Mouse (Mus musculus) liver, embryonic 12.5 days (tissue): ENCODE data around the gene Stim1. TPM values are rescaled to one million over a fixed set of nuclear protein-coding genes. Genes with fewer than 3 reads are reported as not detected.
"Not testable (repeated sequence)": the region's sequence is repeated elsewhere in the genome, so short reads cannot be mapped to it uniquely, and the experiment has no call there.

Experiments used
- ATAC-seq: fragments of 200-750 bp; cut with Nextera tagmentation; 2 replicates; pipeline ENCODE4 v1.8.0; 2017; ENCODE audit warnings: moderate number of reproducible peaks, mild to moderate bottlenecking, moderate library complexity
- H3K27ac ChIP-seq: fragments of 300-500 bp; sonication (generic); 2 replicates; pipeline ENCODE4 v1.5.1; 2016; ENCODE audit warnings: mild to moderate bottlenecking
- H3K27me3 ChIP-seq: fragments of 300-500 bp; sonication (generic); replicated peaks from 2 replicates; pipeline ENCODE4 v1.6.1; 2016; ENCODE audit warnings: mild to moderate bottlenecking, moderate library complexity
- H3K36me3 ChIP-seq: fragments of 300-500 bp; sonication (generic); 2 replicates; pipeline ENCODE4 v1.6.1; 2016; ENCODE audit warnings: mild to moderate bottlenecking, moderate library complexity
- H3K4me1 ChIP-seq: fragments of 300-500 bp; sonication (generic); 2 replicates; pipeline ENCODE4 v1.6.1; 2016
- H3K4me2 ChIP-seq: fragments of 300-500 bp; sonication (generic); 2 replicates; pipeline ENCODE4 v1.6.1; 2016; ENCODE audit warnings: mild to moderate bottlenecking, moderate library complexity
- H3K4me3 ChIP-seq: fragments of 300-500 bp; sonication (generic); 2 replicates; pipeline ENCODE4 v1.5.1; 2016; ENCODE audit warnings: mild to moderate bottlenecking, moderate library complexity
- H3K9ac ChIP-seq: fragments of 300-500 bp; sonication (generic); 2 replicates; pipeline ENCODE4 v1.6.1; 2016; ENCODE audit warnings: mild to moderate bottlenecking, moderate library complexity
- H3K9me3 ChIP-seq: fragments of 300-500 bp; sonication (generic); replicated peaks from 2 replicates; pipeline ENCODE4 v1.6.1; 2016; ENCODE audit warnings: mild to moderate bottlenecking, moderate library complexity
- WGBS: fragments of 180-500 bp; shearing (Covaris S2); methylation state at CpG from one replicate; pipeline ENCODE4 v1.1.7; 2016; ENCODE audit not compliant: insufficient replicate concordance; 5-methylcytosine and 5-hydroxymethylcytosine counted together
- polyA plus RNA-seq: library from polyadenylated mRNA; unstranded; fragments of >200 nt; fragmentation: Nextera tagmentation; extraction: Ambion mirVana; gene quantifications from 2 replicates; pipeline ENCODE4 v1.2.1, GENCODE M21; 2016

The Stim1 gene
- polyA plus RNA-seq, 1 experiment from 2014 or later, result 19.5 TPM

GRCm38 (mm10) chr7:102250631-102251214 lies 16.9 kb upstream of the Stim1 start:
- Histone ChIP-seq H3K9me3 (no peaks in the 10 kb centered on the region), H3K36me3 (0 out of 2 replicates have a peak, but pooled peaks cover 2% of the 10 kb centered on the region), H3K4me1 (peaks cover 73% of the 10 kb centered on the region), H3K9ac (peak overlapping the region; percentile 85), H3K4me3 (peak overlapping the region; percentile 94), H3K27me3 (no peaks in the 10 kb centered on the region), H3K4me2 (peak overlapping the region; percentile 93), H3K27ac (peak overlapping the region; percentile 96)
- peak; percentile 69 for ATAC-seq
- 1% methylated on average over 33 of the region's 33 CpGs for WGBS

DNA sequence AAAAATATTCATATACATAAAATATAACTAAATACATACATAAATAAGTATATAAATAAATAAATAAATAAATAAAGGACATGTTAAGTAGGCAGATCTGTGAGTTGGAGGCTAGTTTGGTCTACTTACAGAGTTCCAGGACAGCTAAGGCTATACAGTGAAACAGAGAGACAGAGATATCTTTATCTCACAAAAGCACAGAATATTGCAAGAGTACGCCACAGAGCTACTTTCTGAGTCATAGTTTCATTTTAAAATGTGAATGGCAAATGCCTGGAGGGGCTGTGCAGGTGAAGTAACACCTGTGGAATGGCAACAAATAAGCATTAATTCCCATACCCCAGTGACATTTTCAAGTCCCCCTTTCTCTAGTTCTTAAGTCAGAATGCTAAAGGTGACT lies 14.0 kb upstream of the Stim1 start:
- no peaks in the 10 kb centered on the region for H3K27me3 ChIP-seq
- peaks cover 49% of the 10 kb centered on the region for H3K4me1 ChIP-seq
- H3K4me3 ChIP-seq, result no peak overlapping the region
- H3K36me3 ChIP-seq, result no peaks in the 10 kb centered on the region
- WGBS, result 19% methylated on average over 1 of the region's 1 CpGs
- H3K27ac ChIP-seq, result peak overlapping the region; percentile 54; the same call in 1 of the 2 replicates
- H3K9me3 ChIP-seq, result no peaks in the 10 kb centered on the region
- peak overlapping the region; percentile 43 for H3K4me2 ChIP-seq
- ATAC-seq, result no peak
- H3K9ac ChIP-seq, result peak overlapping the region; percentile 39; the same call in 1 of the 2 replicates

DNA sequence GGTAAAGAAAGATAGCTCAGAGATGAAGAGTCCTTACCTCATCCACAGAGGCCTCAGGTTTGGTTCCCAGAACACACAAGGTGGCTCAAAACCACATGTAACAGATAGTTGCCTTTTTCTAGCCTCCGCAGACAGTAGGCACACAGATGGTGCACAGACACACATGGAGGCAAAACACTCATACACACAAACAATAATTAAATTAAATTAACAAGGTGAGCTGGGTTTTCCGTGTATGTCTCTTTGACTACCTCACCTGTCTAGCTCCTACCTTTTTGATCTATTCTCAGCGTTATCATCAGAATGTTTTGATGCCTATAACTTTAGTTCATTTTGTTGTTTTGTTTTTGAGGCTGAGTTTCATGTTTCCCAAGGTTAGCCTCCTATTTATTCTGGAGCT lies 11.7 kb upstream of the Stim1 start, which contains the start of gene Rhog:
Gene Rhog, minus strand, starts transcription at position 101 of the 400 bp plus-strand sequence.
- H3K9me3 ChIP-seq, result no peaks in the 10 kb centered on the region
- peaks cover 43% of the 10 kb centered on the region for H3K4me1 ChIP-seq
- H3K36me3 ChIP-seq, result no peaks in the 10 kb centered on the region
- no peak within 1 kb of the TSS for H3K4me2 ChIP-seq
- no peak within 1 kb of the TSS for H3K4me3 ChIP-seq
- 66% methylated on average over 3 of the region's 3 CpGs for WGBS
- no peak within 1 kb of the TSS for H3K27ac ChIP-seq
- H3K27me3 ChIP-seq, result no peaks in the 10 kb centered on the region
- no peak within 1 kb of the TSS for H3K9ac ChIP-seq
- ATAC-seq, result no peak

DNA sequence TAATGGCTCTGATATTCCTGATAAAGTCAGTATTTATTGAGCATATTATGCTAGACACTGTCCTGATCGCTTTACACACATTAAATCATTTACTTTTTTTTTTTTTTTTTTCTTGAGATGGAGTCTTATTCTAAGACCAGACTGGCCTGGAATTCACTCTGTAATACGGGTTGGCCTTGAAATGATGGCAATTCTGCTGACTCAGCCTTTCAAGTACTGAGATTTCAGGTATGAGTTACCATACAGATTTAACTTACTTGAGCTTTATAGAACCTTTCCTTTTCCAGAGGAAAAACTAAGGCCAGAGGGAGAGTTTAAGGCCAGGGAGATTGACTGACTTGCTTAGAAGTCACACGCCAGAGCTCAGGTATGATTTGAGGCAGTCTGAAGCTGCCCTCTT lies 11.0 kb upstream of the Stim1 start:
- H3K4me1 ChIP-seq, result peaks cover 36% of the 10 kb centered on the region

DNA sequence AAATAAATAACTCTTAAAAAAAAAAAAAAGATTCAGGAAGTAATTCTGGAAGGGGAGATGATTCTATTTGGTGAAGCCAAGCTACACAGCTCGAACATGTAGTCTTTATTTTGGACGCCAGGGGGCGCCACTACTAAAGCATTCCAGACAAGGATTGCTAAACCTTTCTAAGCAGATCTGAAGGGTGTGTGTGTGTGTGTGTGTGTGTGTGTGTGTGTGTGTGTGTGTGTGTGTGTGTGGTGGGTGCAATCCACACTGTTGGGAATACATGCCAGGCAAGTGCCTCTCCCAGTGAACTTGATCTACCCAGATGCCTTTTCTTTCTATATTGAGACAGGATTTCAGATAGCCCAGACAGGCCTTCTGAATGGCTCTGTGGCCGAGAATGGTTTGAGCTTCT lies 9.4 kb upstream of the Stim1 start:
- Histone ChIP-seq H3K27ac (no peak overlapping the region), H3K27me3 (no peaks in the 10 kb centered on the region), H3K9ac (no peak overlapping the region), H3K4me3 (no peak overlapping the region), H3K36me3 (no peaks in the 10 kb centered on the region), H3K9me3 (no peaks in the 10 kb centered on the region), H3K4me2 (no peak overlapping the region), H3K4me1 (peaks cover 25% of the 10 kb centered on the region)
- peak; percentile 34 for ATAC-seq
- WGBS, result 22% methylated on average over 4 of the region's 4 CpGs

More for the DNA sequence above, 11.0 kb upstream of the Stim1 start:
- no peaks in the 10 kb centered on the region for H3K27me3 ChIP-seq
- no peak overlapping the region for H3K9ac ChIP-seq
- no peak overlapping the region for H3K27ac ChIP-seq
- no peak overlapping the region for H3K4me3 ChIP-seq
- H3K9me3 ChIP-seq, result no peaks in the 10 kb centered on the region
- H3K36me3 ChIP-seq, result no peaks in the 10 kb centered on the region
- 71% methylated on average over 3 of the region's 3 CpGs for WGBS
- ATAC-seq, result no peak
- H3K4me2 ChIP-seq, result no peak overlapping the region

- Histone ChIP-seq H3K9ac (no peak overlapping the region), H3K4me2 (no peak overlapping the region), H3K36me3 (no peaks in the 10 kb centered on the region), H3K4me1 (peaks cover 19% of the 10 kb centered on the region), H3K27ac (no peak overlapping the region), H3K9me3 (no peaks in the 10 kb centered on the region), H3K27me3 (no peaks in the 10 kb centered on the region), H3K4me3 (no peak overlapping the region)
- WGBS, result 53% methylated on average over 3 of the region's 3 CpGs
- no peak for ATAC-seq
Measured at GRCm38 (mm10) chr7:102258753-102259152, 8.9 kb upstream of the Stim1 start.

DNA sequence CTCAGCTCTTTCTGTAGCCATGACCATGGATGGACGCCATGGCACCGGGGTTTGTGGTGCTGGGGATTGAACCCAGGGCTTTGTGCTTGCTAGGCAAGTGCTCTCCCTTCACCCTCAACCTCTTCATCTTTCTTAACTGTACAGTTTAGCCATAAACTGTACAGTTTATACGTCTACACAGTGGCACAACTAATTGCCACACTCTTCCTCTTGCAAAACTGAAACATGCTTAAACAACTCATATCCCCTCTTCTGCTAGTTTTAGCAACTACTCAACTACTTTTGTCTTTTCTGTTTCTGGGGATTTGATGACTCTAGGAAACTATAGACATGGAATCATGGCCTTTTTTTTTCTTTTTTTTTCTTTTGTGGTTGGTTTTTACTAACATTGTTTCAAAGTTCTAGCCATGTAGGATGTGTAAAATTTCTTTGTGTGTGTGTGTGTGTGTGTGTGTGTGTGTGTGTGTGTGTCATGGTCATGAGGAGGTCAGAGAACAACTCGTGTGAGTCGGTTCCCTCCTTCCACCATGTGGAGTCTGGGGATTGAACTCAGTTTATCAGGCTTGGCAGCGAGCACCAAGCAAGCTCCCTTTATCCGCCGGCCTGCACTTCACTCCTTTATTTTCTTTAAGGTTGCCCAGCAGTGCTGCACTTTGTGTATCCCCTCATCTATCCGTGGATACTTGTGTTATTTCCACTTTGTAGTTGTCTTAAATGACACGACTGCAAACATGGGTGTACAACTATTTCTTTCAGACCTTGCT lies 7.7 kb upstream of the Stim1 start:
- Histone ChIP-seq H3K27me3 (no peaks in the 10 kb centered on the region), H3K4me3 (no peak overlapping the region), H3K4me2 (no peak overlapping the region), H3K9me3 (no peaks in the 10 kb centered on the region), H3K4me1 (peaks cover 8% of the 10 kb centered on the region; the same call in 1 of the 2 replicates), H3K36me3 (no peaks in the 10 kb centered on the region), H3K9ac (no peak overlapping the region), H3K27ac (no peak overlapping the region)
- no peak for ATAC-seq
- WGBS, result 64% methylated on average over 10 of the region's 10 CpGs

GRCm38 (mm10) chr7:102260518-102260917 lies 7.1 kb upstream of the Stim1 start:
- no peak for ATAC-seq
- no peak overlapping the region for H3K4me2 ChIP-seq
- peaks cover 12% of the 10 kb centered on the region for H3K4me1 ChIP-seq
- H3K27me3 ChIP-seq, result no peaks in the 10 kb centered on the region
- no peak overlapping the region for H3K27ac ChIP-seq
- no peak overlapping the region for H3K4me3 ChIP-seq
- whole genome bisulfite sequencing, result 75% methylated on average over 1 of the region's 1 CpGs
- no peak overlapping the region for H3K9ac ChIP-seq
- H3K9me3 ChIP-seq, result no peaks in the 10 kb centered on the region
- H3K36me3 ChIP-seq, result no peaks in the 10 kb centered on the region

DNA sequence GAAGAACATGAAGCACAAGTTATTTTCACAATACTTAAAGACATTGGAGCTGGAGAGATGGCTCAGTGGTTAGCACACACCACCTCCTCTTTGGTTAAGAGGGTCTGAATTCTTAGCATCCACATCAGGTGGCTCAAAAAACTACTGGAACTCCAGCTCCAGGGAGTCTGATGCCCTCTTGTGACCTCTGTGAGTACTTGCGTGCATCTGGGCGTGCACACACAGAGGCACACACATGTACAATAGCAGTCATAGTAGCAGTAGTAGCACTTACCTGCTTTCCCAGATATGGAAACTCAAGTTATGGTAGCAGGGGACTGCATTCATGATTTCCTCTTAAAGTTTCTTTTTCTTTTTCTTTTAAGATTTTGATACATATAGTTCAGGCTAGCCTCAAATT lies 4.6 kb upstream of the Stim1 start:
- ATAC-seq, result no peak
- no peaks in the 10 kb centered on the region for H3K27me3 ChIP-seq
- no peaks in the 10 kb centered on the region for H3K36me3 ChIP-seq
- no peak overlapping the region for H3K4me3 ChIP-seq
- H3K27ac ChIP-seq, result no peak overlapping the region
- H3K4me2 ChIP-seq, result no peak overlapping the region
- WGBS, result 87% methylated on average over 2 of the region's 2 CpGs
- peaks cover 26% of the 10 kb centered on the region for H3K4me1 ChIP-seq
- H3K9me3 ChIP-seq, result no peaks in the 10 kb centered on the region
- no peak overlapping the region for H3K9ac ChIP-seq

GRCm38 (mm10) chr7:102266021-102266400 lies 1.6 kb upstream of the Stim1 start:
- not testable (repeated sequence) for H3K4me3 ChIP-seq
- H3K4me1 ChIP-seq, result peaks cover 47% of the 10 kb centered on the region
- WGBS, result 61% methylated on average over 10 of the region's 10 CpGs

GRCm38 (mm10) chr7:102266401-102267042 lies 1.1 kb upstream of the Stim1 start:
- H3K27me3 ChIP-seq, result no peaks in the 10 kb centered on the region
- H3K27ac ChIP-seq, result peak overlapping the region; percentile 93
- no peaks in the 10 kb centered on the region for H3K36me3 ChIP-seq
- H3K9ac ChIP-seq, result peak overlapping the region; percentile 87
- peak overlapping the region; percentile 93 for H3K4me2 ChIP-seq
- peak overlapping the region; percentile 82 for H3K4me3 ChIP-seq
- peak; percentile 33 for ATAC-seq
- WGBS, result 7% methylated on average over 14 of the region's 14 CpGs
- H3K9me3 ChIP-seq, result no peaks in the 10 kb centered on the region
- H3K4me1 ChIP-seq, result peaks cover 52% of the 10 kb centered on the region

More at GRCm38 (mm10) chr7:102266021-102266400, 1.6 kb upstream of the Stim1 start:
- not testable (repeated sequence) for H3K27me3 ChIP-seq, H3K9ac ChIP-seq, ATAC-seq, H3K9me3 ChIP-seq, H3K36me3 ChIP-seq
- peak overlapping the region; percentile 93 for H3K27ac ChIP-seq
- H3K4me2 ChIP-seq, result peak overlapping the region; percentile 93

DNA sequence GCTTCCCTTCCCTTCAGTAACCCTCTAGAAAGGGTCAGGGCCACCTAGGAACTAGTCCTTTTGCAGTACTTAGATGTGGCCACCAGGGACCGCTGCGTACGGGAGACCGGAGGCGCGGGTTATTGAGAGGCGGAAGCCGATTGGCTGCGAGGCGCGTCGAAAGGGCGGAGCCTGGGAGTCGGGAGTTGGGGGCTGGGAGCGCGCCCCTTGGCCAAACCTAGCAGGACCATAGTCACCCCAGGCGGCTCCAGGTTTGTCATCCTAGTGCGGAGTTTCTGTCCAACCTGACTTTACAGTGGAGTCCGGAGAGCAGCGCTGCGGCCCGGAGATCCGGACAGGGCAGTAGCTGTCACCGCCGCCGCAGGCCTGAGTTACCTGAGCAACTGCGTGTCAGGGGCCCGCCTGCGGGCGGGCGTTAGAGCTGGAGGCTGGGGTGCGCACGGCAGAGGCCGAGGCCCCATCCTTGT lies 460 bp upstream of the Stim1 start:
- Histone ChIP-seq H3K9me3 (no peaks in the 10 kb centered on the region), H3K27me3 (no peaks in the 10 kb centered on the region), H3K9ac (peak overlapping the region; percentile 87), H3K4me3 (peak overlapping the region; percentile 82), H3K27ac (peak overlapping the region; percentile 93), H3K36me3 (no peaks in the 10 kb centered on the region), H3K4me1 (peaks cover 59% of the 10 kb centered on the region), H3K4me2 (peak overlapping the region; percentile 93)
- peak; percentile 87 for ATAC-seq
- 3% methylated on average over 34 of the region's 34 CpGs for WGBS
